Mouse (Mus musculus): ENCODE data around the gene Kcnmb2. TPM values are rescaled to one million over a fixed set of nuclear protein-coding genes. Genes with fewer than 3 reads are reported as not detected.

Kcnmb2 gene
- polyA plus RNA-seq, 1 experiment from 2014 or later: 0.61 TPM

DNA sequence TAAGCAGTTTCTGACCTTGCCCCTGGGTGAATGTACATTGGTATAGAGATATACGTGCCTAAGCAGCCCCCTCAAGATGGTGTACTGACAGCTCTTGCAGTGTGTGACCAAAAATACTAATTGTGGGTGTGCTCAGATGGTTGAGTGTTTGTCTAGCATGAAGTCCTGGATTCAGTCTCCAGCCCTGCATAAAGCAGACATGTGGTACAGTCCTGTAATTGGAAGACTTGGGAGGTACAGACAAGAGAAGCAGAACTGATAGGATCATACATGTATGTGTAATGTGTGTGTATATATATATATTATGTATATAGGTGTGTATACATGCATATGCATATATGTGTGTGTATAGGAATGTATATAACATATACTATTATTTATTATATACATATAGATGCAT, 32.4 kb downstream of the Kcnmb2 start:
- Histone ChIP-seq H3K9me3 (replicated peaks) (no peaks in the 10 kb centered on the region), H3K4me2 (no peak overlapping the region), H3K36me3 (no peaks in the 10 kb centered on the region), H3K4me1 (replicated peaks) (no peaks in the 10 kb centered on the region), H3K4me3 (no peak overlapping the region), H3K27ac (ENCODE audit: poor library complexity, severe bottlenecking) (no peak overlapping the region), H3K9ac (no peak overlapping the region), H3K27me3 (replicated peaks) (no peaks in the 10 kb centered on the region)
- no peak for ATAC-seq (ENCODE audit: insufficient number of reproducible peaks, low FRiP score)
- WGBS: 75% methylated on average over 1 of the region's 1 CpGs

DNA sequence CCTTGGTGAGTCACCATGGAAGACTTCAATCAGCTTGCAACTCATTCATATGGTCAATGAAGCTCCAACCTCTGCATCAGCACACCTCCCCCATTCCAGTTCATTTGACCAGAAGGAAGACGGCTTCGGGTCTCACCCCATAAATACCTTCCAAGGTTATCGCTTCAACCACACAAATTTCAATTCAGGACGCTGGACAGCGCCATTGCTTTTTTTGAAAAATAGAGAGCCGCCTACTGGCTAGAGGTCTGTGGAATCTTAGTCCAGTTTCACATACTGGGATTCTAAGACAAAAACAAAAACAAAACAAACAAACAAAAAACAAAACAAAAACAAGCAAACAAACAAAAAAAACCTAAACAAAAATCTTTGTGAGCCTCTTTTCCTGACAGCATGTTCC, 39.2 kb downstream of the Kcnmb2 start:
- no peaks in the 10 kb centered on the region for H3K4me1 ChIP-seq (replicated peaks)
- no peak overlapping the region for H3K9ac ChIP-seq
- no peak overlapping the region for H3K4me2 ChIP-seq
- H3K4me3 ChIP-seq: no peak overlapping the region
- 21% methylated on average over 6 of the region's 6 CpGs for WGBS
- H3K9me3 ChIP-seq (replicated peaks): no peaks in the 10 kb centered on the region
- H3K27ac ChIP-seq (ENCODE audit: poor library complexity, severe bottlenecking): no peak overlapping the region
- no peaks in the 10 kb centered on the region for H3K27me3 ChIP-seq (replicated peaks)
- ATAC-seq (ENCODE audit: insufficient number of reproducible peaks, low FRiP score): no peak
- no peaks in the 10 kb centered on the region for H3K36me3 ChIP-seq

DNA sequence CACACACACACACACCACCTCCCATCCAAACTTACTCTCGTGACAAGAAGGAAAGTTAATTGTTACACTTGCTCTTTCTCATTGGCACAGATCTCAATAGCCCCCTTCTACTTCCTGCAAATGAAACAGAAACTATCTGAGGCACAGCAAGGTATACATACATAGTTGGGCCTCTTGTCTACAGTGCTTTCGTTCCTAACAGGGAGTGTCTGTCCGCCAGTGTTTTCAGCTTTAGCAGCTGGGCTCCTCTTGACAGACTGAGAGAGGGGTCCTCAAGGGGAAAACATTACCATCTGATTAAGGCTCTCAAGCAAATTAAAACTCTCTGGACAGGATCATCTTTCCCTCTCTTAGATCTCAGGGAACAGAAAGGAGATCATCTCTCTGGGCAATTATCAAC, 51.9 kb downstream of the Kcnmb2 start:
- no peaks in the 10 kb centered on the region for H3K36me3 ChIP-seq
- H3K9me3 ChIP-seq (replicated peaks): no peaks in the 10 kb centered on the region
- no peak overlapping the region for H3K4me2 ChIP-seq
- no peak overlapping the region for H3K4me3 ChIP-seq
- no peak overlapping the region for H3K27ac ChIP-seq (ENCODE audit: poor library complexity, severe bottlenecking)
- no peak overlapping the region for H3K9ac ChIP-seq
- no peaks in the 10 kb centered on the region for H3K4me1 ChIP-seq (replicated peaks)
- no peaks in the 10 kb centered on the region for H3K27me3 ChIP-seq (replicated peaks)
- WGBS: 65% methylated on average over 3 of the region's 3 CpGs
- no peak for ATAC-seq (ENCODE audit: insufficient number of reproducible peaks, low FRiP score)

DNA sequence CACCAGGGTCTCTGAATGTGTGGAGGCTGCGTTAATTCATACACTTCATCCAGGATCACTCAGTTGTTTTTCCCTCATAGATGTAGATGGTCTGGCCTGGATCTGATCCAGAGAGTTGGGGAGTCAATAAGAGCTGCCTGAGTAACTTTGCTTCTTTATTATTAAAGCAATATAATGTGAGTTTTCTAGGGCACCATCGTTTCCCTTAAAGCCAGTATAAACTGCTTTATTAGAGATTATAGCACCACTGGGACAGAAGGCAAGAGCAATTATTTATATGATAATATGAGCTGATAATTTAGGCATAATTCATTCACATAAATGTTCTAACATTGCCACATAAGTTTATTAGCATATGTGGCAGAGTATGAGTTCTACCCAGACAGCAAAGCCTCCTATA, 52.7 kb downstream of the Kcnmb2 start:
- Histone ChIP-seq H3K4me1 (replicated peaks) (no peaks in the 10 kb centered on the region), H3K9ac (no peak overlapping the region), H3K9me3 (replicated peaks) (no peaks in the 10 kb centered on the region), H3K4me2 (no peak overlapping the region), H3K4me3 (no peak overlapping the region), H3K27ac (ENCODE audit: poor library complexity, severe bottlenecking) (no peak overlapping the region), H3K36me3 (no peaks in the 10 kb centered on the region), H3K27me3 (replicated peaks) (no peaks in the 10 kb centered on the region)
- no peak for ATAC-seq (ENCODE audit: insufficient number of reproducible peaks, low FRiP score)
- 79% methylated on average over 2 of the region's 2 CpGs for WGBS

DNA sequence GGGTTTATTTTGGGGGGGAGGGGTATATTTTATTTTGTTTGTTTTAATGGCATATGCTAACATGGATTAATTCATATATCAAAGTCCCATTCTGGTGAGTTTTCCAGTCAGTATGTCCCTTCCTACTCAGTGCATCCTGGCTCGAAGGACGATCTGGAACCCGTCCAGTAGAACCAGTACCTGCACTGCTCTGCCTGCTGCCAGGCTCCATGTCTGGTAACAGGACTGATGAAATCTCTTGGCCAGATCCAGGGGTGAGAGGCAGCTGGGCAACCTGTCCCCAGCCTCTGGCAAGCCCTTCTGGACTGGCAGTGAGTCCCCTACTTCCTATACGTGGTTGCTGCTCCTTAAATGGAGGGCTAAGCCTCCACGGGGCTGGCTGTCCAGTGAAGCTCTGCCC, 57.5 kb downstream of the Kcnmb2 start:
- Histone ChIP-seq H3K9ac (no peak overlapping the region), H3K9me3 (replicated peaks) (no peaks in the 10 kb centered on the region), H3K36me3 (no peaks in the 10 kb centered on the region), H3K4me1 (replicated peaks) (no peaks in the 10 kb centered on the region), H3K27ac (ENCODE audit: poor library complexity, severe bottlenecking) (no peak overlapping the region), H3K4me2 (no peak overlapping the region), H3K27me3 (replicated peaks) (no peaks in the 10 kb centered on the region), H3K4me3 (no peak overlapping the region)
- WGBS: 69% methylated on average over 5 of the region's 5 CpGs
- no peak for ATAC-seq (ENCODE audit: insufficient number of reproducible peaks, low FRiP score)

DNA sequence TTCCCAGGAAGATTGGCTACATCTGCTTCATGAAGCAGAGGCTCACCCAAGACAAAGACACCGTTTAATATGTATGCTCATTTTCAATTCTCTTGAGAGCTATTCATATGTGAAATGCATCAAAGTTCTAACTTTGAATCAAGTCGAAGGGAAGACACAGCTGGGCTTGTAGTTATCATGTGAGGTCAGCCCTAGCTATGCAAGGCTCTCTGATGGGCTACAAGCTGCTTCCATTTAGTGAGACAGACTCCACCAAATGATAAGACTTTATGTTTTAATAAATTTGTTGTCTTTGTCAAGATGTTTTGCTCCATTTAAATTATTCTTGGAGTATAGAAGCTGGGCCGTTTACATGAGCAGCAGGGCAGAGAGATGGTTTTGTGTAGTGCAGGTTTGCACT, 58.9 kb downstream of the Kcnmb2 start:
- whole genome bisulfite sequencing: 70% methylated on average over 3 of the region's 3 CpGs
- Histone ChIP-seq H3K9ac (no peak overlapping the region), H3K4me1 (replicated peaks) (no peaks in the 10 kb centered on the region), H3K27ac (ENCODE audit: poor library complexity, severe bottlenecking) (no peak overlapping the region), H3K36me3 (no peaks in the 10 kb centered on the region), H3K4me2 (no peak overlapping the region), H3K9me3 (replicated peaks) (no peaks in the 10 kb centered on the region), H3K4me3 (no peak overlapping the region), H3K27me3 (replicated peaks) (no peaks in the 10 kb centered on the region)
- no peak for ATAC-seq (ENCODE audit: insufficient number of reproducible peaks, low FRiP score)

DNA sequence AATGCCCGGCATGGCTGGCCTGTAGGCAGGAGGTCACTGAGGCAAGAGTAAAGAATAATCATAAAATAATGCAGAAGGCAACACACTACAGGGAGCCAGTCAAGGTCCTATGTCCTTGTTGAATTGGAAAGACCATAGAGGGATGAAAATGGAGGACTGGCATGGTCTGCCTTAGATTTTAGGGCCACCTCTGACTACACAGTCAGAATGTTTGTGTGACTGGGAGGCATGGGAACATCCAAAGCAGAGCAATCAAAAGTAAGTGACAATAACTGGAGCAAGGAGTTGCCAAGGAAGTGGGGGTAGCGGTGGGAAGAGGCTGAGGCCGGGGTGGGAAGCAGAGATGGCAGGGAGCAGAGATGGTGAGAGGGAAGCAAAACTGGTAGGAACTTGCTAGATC, 60.8 kb downstream of the Kcnmb2 start:
- WGBS: 80% methylated on average over 3 of the region's 3 CpGs
- Histone ChIP-seq H3K4me2 (no peak overlapping the region), H3K9ac (no peak overlapping the region), H3K36me3 (no peaks in the 10 kb centered on the region), H3K9me3 (replicated peaks) (no peaks in the 10 kb centered on the region), H3K4me3 (no peak overlapping the region), H3K27ac (ENCODE audit: poor library complexity, severe bottlenecking) (no peak overlapping the region), H3K4me1 (replicated peaks) (no peaks in the 10 kb centered on the region; the same call in 1 of the 2 replicates), H3K27me3 (replicated peaks) (no peaks in the 10 kb centered on the region)
- ATAC-seq (ENCODE audit: insufficient number of reproducible peaks, low FRiP score): no peak

DNA sequence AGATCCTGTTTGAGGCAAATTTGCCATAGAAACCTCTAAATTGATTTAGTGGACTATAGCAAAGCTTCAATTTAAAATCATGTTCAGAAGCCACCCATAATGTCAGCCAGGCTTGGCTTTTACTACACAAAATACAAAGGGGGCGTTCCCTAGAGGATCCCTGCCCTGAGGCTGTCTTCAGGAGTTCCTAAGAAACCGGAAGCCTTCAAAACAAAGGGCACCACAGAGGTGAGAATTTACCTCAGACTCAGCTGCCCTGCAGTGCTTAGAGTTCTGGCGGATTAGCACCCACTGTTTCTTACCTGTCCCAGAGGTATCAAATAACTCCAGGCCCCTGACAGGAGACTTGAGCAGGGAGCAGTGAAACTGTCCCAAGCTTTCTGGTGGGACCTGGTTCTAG, 77.4 kb downstream of the Kcnmb2 start:
- Histone ChIP-seq H3K4me2 (no peak overlapping the region), H3K27ac (ENCODE audit: poor library complexity, severe bottlenecking) (no peak overlapping the region), H3K9ac (no peak overlapping the region), H3K9me3 (replicated peaks) (no peaks in the 10 kb centered on the region), H3K4me1 (replicated peaks) (no peaks in the 10 kb centered on the region), H3K4me3 (no peak overlapping the region), H3K27me3 (replicated peaks) (no peaks in the 10 kb centered on the region), H3K36me3 (no peaks in the 10 kb centered on the region)
- ATAC-seq (ENCODE audit: insufficient number of reproducible peaks, low FRiP score): no peak
- 16% methylated on average over 3 of the region's 3 CpGs for WGBS

DNA sequence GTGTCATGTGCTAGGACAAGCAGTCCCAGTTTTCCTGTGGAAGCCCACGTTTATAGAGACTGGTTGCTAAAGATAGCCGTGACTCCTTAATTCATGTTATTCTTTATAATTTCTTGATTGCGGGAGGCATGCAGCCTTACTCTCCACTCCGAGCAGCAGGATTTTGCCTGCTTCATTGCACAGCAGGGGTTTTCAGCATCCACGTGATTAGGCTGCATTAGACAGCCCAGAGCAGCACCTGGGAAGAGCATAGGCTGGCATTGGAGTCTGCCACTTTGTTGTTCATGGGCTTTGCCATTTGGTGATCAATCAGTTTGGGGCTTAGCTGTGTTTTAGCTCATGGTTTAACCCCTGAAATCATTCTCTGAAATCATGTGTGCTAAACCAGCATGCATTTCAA, 80.1 kb downstream of the Kcnmb2 start:
- no peaks in the 10 kb centered on the region for H3K4me1 ChIP-seq (replicated peaks)
- WGBS: 50% methylated on average over 5 of the region's 5 CpGs
- no peak overlapping the region for H3K4me2 ChIP-seq
- ATAC-seq (ENCODE audit: insufficient number of reproducible peaks, low FRiP score): no peak
- H3K27ac ChIP-seq (ENCODE audit: poor library complexity, severe bottlenecking): no peak overlapping the region
- H3K9ac ChIP-seq: no peak overlapping the region
- H3K4me3 ChIP-seq: no peak overlapping the region
- no peaks in the 10 kb centered on the region for H3K9me3 ChIP-seq (replicated peaks)
- no peaks in the 10 kb centered on the region for H3K36me3 ChIP-seq
- no peaks in the 10 kb centered on the region for H3K27me3 ChIP-seq (replicated peaks)

DNA sequence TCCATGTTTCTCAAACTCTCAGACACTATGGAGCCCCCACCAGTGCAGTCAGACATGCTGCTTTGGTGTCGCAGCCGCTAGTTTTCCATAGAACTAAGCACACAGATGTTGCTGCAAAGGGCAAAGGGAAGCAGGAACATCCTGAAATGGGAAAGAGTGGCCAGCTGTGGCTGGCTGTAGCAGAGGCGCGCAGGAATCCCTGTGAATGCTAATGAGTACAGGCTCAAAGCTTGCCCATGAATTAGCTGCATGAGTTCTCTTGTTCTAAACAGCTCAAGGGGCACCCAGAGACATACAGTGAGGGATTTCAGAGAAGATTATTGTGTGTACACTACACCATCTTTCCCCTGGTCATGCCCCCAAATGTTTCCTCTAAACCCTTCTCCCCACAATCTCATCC, 82.8 kb downstream of the Kcnmb2 start:
- WGBS: 74% methylated on average over 4 of the region's 4 CpGs
- Histone ChIP-seq H3K36me3 (no peaks in the 10 kb centered on the region), H3K9me3 (replicated peaks) (no peaks in the 10 kb centered on the region), H3K9ac (no peak overlapping the region), H3K4me1 (replicated peaks) (no peaks in the 10 kb centered on the region), H3K27me3 (replicated peaks) (no peaks in the 10 kb centered on the region), H3K4me3 (no peak overlapping the region), H3K4me2 (no peak overlapping the region), H3K27ac (ENCODE audit: poor library complexity, severe bottlenecking) (no peak overlapping the region)
- no peak for ATAC-seq (ENCODE audit: insufficient number of reproducible peaks, low FRiP score)

DNA sequence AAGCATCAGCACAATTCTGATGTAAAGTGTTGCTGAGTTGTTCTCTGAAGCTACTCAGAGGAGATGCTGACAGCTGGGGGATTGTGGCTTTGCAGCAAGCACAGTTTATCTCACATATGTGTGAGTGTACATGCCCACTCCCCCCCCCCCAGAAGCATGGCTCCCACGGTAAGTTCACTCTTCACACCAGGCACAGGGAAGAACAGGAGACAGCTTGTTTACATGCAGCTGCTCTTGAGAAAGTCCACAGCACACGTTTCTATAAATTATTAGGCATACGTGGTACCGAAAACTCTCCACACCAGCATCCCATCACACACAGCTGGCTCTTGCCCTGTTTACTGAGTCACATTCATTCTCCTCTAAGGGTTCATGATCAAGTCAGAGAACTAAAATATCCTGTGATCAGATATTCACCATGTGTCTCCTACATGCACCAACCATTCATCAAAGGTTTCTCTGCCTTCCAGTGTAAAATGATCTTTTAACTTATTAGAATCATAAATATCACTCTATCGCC, 89.3 kb downstream of the Kcnmb2 start:
- Histone ChIP-seq H3K4me2 (no peak overlapping the region), H3K27me3 (replicated peaks) (no peaks in the 10 kb centered on the region), H3K9me3 (replicated peaks) (no peaks in the 10 kb centered on the region), H3K36me3 (no peaks in the 10 kb centered on the region), H3K4me3 (no peak overlapping the region), H3K4me1 (replicated peaks) (no peaks in the 10 kb centered on the region), H3K27ac (ENCODE audit: poor library complexity, severe bottlenecking) (no peak overlapping the region), H3K9ac (no peak overlapping the region)
- no peak for ATAC-seq (ENCODE audit: insufficient number of reproducible peaks, low FRiP score)
- WGBS: 66% methylated on average over 5 of the region's 5 CpGs

DNA sequence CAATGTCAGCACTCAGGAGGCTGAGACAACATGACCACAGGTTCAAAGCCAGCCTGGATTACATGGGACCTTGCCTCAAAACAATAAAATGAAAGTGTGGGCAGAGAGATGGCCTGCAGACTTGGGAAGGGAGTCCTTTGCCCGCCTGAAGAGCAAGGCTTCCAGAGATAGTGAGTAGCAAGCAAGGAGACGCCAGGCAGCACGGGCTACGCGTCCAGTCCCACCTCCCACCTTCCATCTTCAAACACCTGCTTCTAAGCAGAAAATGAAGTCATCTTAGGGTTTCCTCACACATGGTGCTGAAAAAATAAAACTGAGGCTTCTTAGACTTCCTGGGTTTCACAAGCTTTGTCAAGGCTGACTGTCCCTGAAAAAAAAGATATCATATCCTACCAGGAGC, 109.3 kb downstream of the Kcnmb2 start:
- Histone ChIP-seq H3K27ac (ENCODE audit: poor library complexity, severe bottlenecking) (no peak overlapping the region), H3K9me3 (replicated peaks) (no peaks in the 10 kb centered on the region), H3K9ac (no peak overlapping the region), H3K4me1 (replicated peaks) (no peaks in the 10 kb centered on the region), H3K36me3 (no peaks in the 10 kb centered on the region), H3K27me3 (replicated peaks) (no peaks in the 10 kb centered on the region), H3K4me3 (no peak overlapping the region), H3K4me2 (no peak overlapping the region)
- ATAC-seq (ENCODE audit: insufficient number of reproducible peaks, low FRiP score): no peak
- WGBS: 83% methylated on average over 5 of the region's 5 CpGs

Data from heart, embryonic 12.5 days (tissue).